Mouse (Mus musculus): Measurements from ENCODE around the gene Tmem120b. TPM values are rescaled to one million over a fixed set of nuclear protein-coding genes. Genes with fewer than 3 reads are reported as not detected.

The Tmem120b gene
- 44.1 TPM for polyA plus RNA-seq (2014; fragmentation: Illumina TruSeq; extraction: RNeasy Lipid Tissue Mini Kit (QIAGEN cat#74804); ENCODE audit: low read depth, low replicate concordance)

GRCm38 (mm10) chr5:123068115-123068514 is at the start of gene Tmem120b:
Gene Tmem120b, plus strand, starts transcription at chr5:123068415.

GRCm38 (mm10) chr5:123046916-123047315 is 21.3 kb upstream of the Tmem120b start, which contains the start of gene Morn3:
Gene Morn3, minus strand, starts transcription at chr5:123047016.

GRCm38 (mm10) chr5:123132308-123133071 is 64.3 kb downstream of the Tmem120b start, which contains the start of gene Rhof:
Gene Rhof, minus strand, starts transcription at chr5:123132692.

GRCm38 (mm10) chr5:123142161-123143157 is 74.2 kb downstream of the Tmem120b start, which contains the start of gene Setd1b:
Gene Setd1b, plus strand, starts transcription at chr5:123142193.

Other genes with a start within 250 kb of the Tmem120b start
- gene Anapc5, start 247.1 kb upstream of the Tmem120b start, polyA plus RNA-seq (2014; fragmentation: Illumina TruSeq; extraction: RNeasy Lipid Tissue Mini Kit (QIAGEN cat#74804); ENCODE audit: low read depth, low replicate concordance): 196 TPM
- gene Rnf34, start 218.4 kb upstream of the Tmem120b start, polyA plus RNA-seq (2014; fragmentation: Illumina TruSeq; extraction: RNeasy Lipid Tissue Mini Kit (QIAGEN cat#74804); ENCODE audit: low read depth, low replicate concordance): 18.8 TPM
- 17.7 TPM for gene Kdm2b, start 78.6 kb upstream of the Tmem120b start, polyA plus RNA-seq (2014; fragmentation: Illumina TruSeq; extraction: RNeasy Lipid Tissue Mini Kit (QIAGEN cat#74804); ENCODE audit: low read depth, low replicate concordance)
- 14.2 TPM for gene Orai1, start 53.3 kb upstream of the Tmem120b start, polyA plus RNA-seq (2014; fragmentation: Illumina TruSeq; extraction: RNeasy Lipid Tissue Mini Kit (QIAGEN cat#74804); ENCODE audit: low read depth, low replicate concordance)
- gene Morn3, start 21.4 kb upstream of the Tmem120b start, polyA plus RNA-seq (2014; fragmentation: Illumina TruSeq; extraction: RNeasy Lipid Tissue Mini Kit (QIAGEN cat#74804); ENCODE audit: low read depth, low replicate concordance): 17.7 TPM
- 1.2 TPM for gene Rhof, start 64.3 kb downstream of the Tmem120b start, polyA plus RNA-seq (2014; fragmentation: Illumina TruSeq; extraction: RNeasy Lipid Tissue Mini Kit (QIAGEN cat#74804); ENCODE audit: low read depth, low replicate concordance)
- 13.3 TPM for gene Setd1b, start 73.8 kb downstream of the Tmem120b start, polyA plus RNA-seq (2014; fragmentation: Illumina TruSeq; extraction: RNeasy Lipid Tissue Mini Kit (QIAGEN cat#74804); ENCODE audit: low read depth, low replicate concordance)
- gene Psmd9, start 101.0 kb downstream of the Tmem120b start, polyA plus RNA-seq (2014; fragmentation: Illumina TruSeq; extraction: RNeasy Lipid Tissue Mini Kit (QIAGEN cat#74804); ENCODE audit: low read depth, low replicate concordance): 23.2 TPM
- gene Hpd, start 114.3 kb downstream of the Tmem120b start, polyA plus RNA-seq (2014; fragmentation: Illumina TruSeq; extraction: RNeasy Lipid Tissue Mini Kit (QIAGEN cat#74804); ENCODE audit: low read depth, low replicate concordance): 0.73 TPM
- gene Wdr66, start 183.7 kb downstream of the Tmem120b start, polyA plus RNA-seq (2014; fragmentation: Illumina TruSeq; extraction: RNeasy Lipid Tissue Mini Kit (QIAGEN cat#74804); ENCODE audit: low read depth, low replicate concordance): 5.4 TPM

Data from adipose tissue, adult 10 weeks (tissue).